Mouse (Mus musculus) T-helper 17 cell (primary cell): ENCODE data around the gene Kif9.

ENCODE experiments used
- in situ Hi-C, 2 experiments: fragments of 300-600 bp; cut with MboI, MseI; formaldehyde crosslinking; loops; 1 replicate in 1 of 2; 2 replicates in 1 of 2; pipeline ENCODE4 v1.15.1; 2025; ENCODE audit warnings: high pct_unique_total_duplicates in 2 of 2

Kif9 gene

DNA sequence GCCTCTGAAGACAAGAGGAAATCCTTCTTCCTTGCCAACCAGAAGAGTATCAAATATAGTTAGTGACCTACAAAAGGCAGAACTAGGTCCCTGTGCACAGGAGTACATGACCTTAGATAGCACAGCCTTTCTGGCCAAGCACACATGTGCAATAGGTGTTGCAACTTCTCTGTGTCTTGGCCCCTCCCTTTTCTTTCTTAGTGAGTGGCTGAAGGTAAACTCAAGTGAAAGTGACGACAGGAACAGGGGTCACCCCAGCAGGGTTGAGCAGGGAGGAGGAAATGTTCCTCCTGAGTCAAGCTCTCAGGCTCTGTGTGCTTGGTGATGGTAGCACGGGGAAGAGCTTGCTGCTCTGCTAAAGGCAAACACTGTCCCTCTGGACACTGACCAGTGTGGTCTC lies 49.0 kb downstream of the Kif9 start:
- in situ Hi-C loops: no loop called here

DNA sequence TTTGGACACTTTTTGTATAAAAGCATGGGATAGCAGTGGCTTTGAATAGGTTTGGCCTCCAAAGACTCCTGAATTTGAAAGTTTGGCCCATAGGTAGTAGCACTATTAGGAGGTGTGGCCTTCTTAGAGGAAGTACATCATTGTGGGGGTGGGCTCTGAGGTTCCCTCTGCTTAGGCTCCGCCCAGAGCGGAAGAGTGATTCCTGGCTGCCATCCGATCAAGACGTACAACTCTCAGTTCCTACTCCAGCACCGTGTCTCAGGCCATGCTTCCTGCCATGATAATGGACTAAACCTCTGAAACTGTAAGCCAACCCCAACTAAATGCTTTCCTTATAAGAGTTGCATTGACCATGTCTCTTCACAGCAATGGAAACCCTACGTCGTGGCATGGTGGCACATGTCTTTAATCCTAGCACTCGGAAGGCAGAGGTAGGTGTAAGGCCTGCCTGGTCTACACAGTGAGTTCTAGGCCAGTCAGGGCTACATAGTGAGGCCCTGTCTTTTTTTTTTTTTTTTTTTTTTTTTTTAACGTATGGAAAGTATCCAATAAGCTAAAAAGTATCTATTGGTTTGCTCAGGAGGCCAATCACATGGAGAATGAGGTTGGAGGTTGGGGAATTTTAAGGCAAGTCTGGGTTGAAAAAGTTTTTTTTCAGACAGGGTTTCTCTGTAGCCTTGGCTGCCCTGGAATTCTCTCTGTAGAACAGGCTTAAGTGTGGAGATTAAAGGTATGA lies 52.4 kb downstream of the Kif9 start:
- in situ Hi-C loops: no loop called here

DNA sequence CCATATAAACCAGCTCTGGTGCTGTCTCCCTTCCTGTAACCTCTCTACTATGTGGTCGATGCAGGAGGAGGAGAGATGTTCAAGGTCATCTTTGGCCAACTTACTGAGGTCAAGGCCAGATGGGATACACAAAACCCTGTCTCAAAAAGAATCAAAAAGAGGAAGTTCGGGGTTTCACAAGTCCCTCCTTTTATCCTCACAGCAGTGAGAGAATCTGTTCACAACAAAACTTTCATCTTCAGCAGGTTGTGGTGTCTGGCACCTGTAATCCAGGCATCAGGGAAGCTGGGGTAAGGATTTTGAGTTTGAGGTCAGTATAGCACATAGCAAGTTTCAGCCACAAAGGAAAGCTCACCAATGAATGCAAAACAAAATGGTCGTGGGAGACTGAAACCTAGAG lies 53.9 kb downstream of the Kif9 start:
- in situ Hi-C loops: no loop called here

DNA sequence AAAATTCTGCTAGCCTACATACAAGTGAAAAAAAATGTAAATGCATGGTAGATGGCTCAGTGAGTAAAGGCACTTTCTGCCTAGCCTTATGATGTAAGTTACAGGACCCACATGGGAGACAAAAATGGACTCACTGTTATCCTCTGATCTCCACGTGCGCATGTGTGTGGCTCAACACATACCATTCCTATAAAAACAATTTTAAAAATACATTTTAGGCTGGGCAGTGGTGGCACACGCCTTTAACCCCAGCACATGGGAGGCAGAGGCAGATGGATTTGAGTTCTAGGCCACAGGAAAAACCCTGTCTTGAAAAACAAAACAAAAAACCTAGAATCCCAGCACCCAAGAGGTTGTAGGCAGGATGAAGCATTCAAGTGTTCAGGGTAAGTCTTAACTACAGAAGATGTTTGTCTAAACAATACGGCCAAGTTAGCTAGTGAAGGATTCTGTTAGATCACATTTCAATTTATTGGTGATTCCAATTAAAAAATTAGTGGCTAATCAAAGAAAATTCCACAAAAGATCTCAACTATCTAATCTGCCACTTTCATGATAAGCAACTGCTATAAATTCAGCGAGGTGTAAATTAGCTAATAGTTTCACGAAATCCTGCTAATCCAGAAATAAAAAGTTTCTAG lies 54.5 kb downstream of the Kif9 start:
- in situ Hi-C loops: no loop called here

DNA sequence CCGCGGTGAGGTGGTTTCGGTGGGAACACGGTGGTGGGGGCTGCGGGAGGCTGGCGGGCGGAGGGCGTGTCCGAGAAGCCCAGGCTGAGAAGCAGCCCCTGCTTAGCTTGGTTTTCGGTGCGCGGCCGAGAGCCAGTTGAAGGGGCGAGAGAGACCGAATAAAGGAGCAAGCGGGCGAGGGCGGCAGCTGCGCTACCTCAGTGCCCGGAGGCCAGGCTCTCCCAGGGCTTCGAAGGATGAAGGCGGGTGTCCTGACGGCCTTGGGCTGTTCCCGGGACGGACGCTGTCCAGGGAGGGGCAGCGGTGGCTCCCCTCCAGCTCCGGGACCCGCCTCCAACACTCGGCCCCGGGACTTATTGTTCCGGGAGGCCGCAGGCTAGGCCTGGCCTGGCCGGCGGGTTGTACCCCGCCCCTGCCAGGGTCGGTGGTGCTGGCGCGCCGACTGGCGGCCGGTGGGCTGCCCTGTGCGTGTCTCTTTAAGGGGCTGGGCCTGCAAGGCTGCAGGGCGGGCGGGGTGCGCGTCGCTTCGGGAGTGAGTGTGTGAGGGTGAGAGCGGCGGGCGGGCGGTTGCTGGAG lies 55.2 kb downstream of the Kif9 start:
- in situ Hi-C loops: no loop called here

DNA sequence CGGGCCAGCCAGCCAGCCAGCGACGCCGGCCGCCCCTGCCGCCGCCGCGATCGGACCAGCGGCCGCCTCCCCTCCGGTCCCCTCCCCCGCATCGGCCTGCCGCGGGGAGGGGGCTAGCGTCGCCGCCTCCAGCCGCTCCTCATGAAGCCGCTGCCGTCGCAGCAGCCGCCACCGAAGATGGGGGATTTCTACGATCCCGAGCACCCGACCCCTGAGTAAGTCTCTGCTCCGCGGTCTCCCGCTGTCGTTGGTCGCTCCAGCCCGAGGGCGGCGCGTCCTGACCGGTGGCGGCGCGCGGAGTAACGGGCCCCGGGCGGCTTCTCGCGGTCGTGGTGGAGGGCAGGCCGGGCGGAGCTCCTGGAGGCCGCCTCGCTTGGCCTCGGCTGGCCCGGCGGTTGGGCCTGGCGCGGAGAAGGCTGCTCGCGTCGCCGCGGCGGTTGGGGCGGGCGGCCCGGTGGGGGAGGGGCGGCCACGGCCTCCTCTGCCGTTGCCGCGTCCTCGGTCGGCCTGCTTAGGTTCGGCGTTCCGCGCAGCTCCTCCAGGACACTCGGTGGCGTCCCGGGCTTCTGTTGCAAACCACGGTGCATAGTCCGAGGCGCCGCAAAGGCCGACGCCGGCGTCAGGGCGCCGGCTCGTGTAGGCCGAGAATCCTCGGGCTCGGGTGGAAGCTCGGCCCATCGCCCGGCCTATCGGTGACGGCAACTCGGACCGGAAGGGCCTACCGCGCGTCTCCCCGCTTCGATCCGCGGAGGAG lies 56.0 kb downstream of the Kif9 start, which contains the start of gene Setd2:
Setd2 (plus strand) TSS at position 60 of the 754 bp plus-strand sequence.
- in situ Hi-C loops: no loop called here

DNA sequence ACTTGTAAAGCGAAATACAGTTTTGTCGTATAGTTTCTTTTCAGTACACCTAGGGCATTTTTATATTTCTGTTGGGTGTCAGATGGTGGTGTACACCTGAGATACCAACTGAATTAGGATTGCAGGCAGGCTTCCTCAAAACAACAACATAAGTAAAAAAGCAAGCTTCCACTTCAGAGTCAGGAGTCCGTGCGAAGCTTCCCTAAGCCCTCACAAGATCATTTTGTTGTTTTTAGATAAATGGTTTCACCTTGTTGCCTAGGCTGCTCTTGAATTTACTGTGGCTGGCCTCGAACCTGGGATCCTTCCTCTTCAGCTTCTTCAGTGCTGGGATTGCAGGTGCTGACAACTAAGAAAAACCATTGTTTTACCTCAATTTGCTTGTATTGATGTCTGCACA lies 56.9 kb downstream of the Kif9 start:
- in situ Hi-C loops: no loop called here

DNA sequence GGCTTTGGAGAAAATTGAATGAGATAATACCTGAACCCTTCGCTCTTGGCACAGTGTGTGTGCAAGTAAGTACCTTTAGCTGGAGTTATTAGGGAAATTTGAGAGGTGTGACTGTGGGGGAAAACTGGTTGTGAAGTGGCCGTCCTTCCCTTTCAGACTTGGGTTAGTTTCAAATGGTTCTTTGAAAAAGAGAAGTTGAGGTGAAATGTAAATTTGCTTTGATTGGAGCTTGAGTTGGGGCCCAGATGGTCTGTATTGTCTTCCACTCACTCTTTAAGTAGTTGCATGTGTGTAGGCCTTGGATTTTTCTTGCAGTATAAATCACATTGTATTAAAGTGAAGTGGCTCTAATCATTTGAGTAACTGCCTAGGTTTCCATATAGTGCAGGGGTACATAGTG lies 58.4 kb downstream of the Kif9 start:
- in situ Hi-C loops: no loop called here

- in situ Hi-C loops: no loop called here
Measured at GRCm38 (mm10) chr9:110536636-110537035, 59.9 kb downstream of the Kif9 start.

- in situ Hi-C loops: no loop called here
Measured at GRCm38 (mm10) chr9:110538511-110538910, 61.8 kb downstream of the Kif9 start.

DNA sequence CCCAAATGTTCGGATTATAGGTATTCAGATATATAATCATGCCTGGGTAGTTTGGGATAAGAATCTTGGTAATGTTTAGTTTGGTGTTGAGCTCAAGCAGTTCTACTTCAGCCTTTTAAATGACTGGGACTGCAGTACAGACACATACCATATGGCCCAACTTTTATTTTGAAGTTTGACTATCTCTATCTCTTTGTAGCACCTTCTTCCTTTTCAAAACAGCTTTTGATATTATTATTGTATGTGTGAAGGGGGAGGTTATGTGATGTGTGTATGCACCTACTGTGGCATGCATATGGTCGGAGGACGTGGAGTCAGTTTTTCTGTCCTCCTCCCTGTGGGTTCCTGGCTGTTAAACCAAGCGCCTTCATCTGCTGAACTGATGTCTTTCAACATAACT lies 65.2 kb downstream of the Kif9 start:
- in situ Hi-C loops: no loop called here

- in situ Hi-C loops: no loop called here
Measured at GRCm38 (mm10) chr9:110548261-110548660, 71.5 kb downstream of the Kif9 start.

DNA sequence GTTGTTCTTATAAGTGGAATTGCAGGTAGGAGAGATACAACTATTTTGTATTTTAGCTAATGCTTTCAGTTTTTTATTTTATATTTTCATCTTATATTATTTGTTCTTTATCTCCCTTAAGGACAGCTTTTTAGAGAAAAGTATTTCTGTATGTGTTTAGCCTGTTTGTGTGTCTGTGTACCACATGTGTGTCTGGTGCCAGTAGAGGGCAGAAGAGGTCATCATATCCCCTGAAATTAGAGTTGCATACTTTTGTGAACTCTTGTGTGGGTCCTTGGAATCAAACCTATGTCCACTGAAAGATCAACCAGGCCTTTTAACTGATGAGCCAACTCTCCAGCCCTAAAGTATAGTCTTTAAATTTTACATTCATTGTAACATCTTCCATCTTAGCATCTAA lies 91.6 kb downstream of the Kif9 start:
- in situ Hi-C loops: loop anchor here in 1 of 2 experiments (10.0 kb wide), 1 partner anchor 654 kb away; no protein-coding TSS in a partner anchor
